Mouse (Mus musculus): ENCODE results near the gene I0C0044D17Rik. TPM values are rescaled to one million over a fixed set of nuclear protein-coding genes. Genes with fewer than 3 reads are reported as not detected.

The I0C0044D17Rik gene
- polyA plus RNA-seq, 1 experiment, result not detected

DNA sequence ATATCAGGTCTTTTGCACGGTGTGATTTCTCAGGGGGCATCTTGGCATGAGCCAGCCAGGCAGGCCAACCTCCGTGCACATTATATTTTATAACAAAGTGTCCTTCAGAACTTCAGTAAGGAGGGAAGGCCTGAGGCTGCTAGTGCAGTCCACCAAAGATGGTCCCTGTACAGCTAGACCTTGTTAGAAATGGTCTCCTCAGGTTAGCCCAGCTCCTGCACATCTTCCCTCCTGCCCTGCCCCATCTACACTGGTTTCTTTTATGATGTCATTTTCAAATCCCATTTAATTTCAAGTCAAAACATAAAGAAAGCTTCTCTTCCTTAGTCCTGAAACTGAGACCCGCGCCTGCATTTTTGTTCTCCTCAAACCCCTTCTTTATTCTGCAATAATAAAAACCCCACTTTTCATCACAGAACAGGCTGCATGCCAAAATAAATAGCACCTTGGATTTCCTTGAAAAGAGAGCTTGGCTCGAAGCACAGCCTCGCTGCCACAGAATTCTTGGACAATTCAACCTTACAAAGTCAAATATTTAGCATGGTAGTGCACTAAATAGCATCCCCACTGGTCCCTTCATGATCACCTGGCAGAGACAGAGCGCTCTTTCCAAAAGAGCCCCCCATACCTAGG, 34.4 kb downstream of the I0C0044D17Rik start:
- TF ChIP-seq POLR2A (IDR thresholded peaks at IDR 0.05; ENCODE audit: borderline replicate concordance, extremely low read depth, low read depth, low read length), result no peak
- 56% methylated on average over 7 of the region's 7 CpGs for WGBS
- Histone ChIP-seq H3K4me3 (replicated peaks; ENCODE audit: extremely low read depth, low read depth, low read length) (no peak overlapping the region), H3K4me1 (ENCODE audit: control insufficient read depth, insufficient read depth, low read length) (peaks cover 4% of the 10 kb centered on the region; the same call in 1 of the 2 replicates)
- DNase-seq, result no peak

- 63% methylated on average over 3 of the region's 3 CpGs for WGBS
- Histone ChIP-seq H3K4me1 (ENCODE audit: control insufficient read depth, insufficient read depth, low read length) (peaks cover 4% of the 10 kb centered on the region; the same call in 1 of the 2 replicates), H3K4me3 (replicated peaks; ENCODE audit: extremely low read depth, low read depth, low read length) (no peak overlapping the region)
- no peak for DNase-seq
- TF ChIP-seq CTCF (IDR thresholded peaks at IDR 0.05; ENCODE audit: insufficient read depth, low read length) (no peak), POLR2A (IDR thresholded peaks at IDR 0.05; ENCODE audit: borderline replicate concordance, extremely low read depth, low read depth, low read length) (no peak)
These were observed 37.4 kb downstream of the I0C0044D17Rik start for GRCm38 (mm10) chr4:98786281-98786680.

DNA sequence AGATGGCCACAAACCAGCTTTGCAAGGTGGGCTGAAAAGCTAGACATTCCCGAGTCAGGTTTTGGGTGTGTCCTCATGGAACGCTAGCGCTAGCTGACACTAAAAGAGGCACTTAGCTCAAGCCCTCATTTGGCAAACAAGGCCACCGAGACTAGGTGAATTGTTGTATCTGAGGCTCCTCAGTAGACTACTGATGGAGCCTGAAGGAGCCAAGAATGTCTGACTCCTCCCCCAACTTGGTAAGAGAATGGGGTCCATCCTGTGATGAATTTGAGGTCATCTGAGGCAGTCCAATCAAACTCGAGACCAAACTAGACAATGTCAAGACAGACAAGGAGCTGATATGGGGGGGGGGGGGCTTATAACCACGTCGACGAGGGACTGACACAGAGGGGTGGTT, 37.8 kb downstream of the I0C0044D17Rik start:
- no peak for TF ChIP-seq POLR2A (IDR thresholded peaks at IDR 0.05; ENCODE audit: borderline replicate concordance, extremely low read depth, low read depth, low read length)
- no peak for TF ChIP-seq CTCF (IDR thresholded peaks at IDR 0.05; ENCODE audit: insufficient read depth, low read length)
- no peak for DNase-seq
- H3K4me3 ChIP-seq (replicated peaks; ENCODE audit: extremely low read depth, low read depth, low read length), result no peak overlapping the region
- WGBS, result 46% methylated on average over 8 of the region's 8 CpGs
- peaks cover 4% of the 10 kb centered on the region; the same call in 1 of the 2 replicates for H3K4me1 ChIP-seq (ENCODE audit: control insufficient read depth, insufficient read depth, low read length)

- Histone ChIP-seq H3K4me1 (ENCODE audit: control insufficient read depth, insufficient read depth, low read length) (no peaks in the 10 kb centered on the region), H3K4me3 (replicated peaks; ENCODE audit: extremely low read depth, low read depth, low read length) (no peak overlapping the region)
- WGBS, result 43% methylated on average over 16 of the region's 16 CpGs
- no peak for TF ChIP-seq CTCF (IDR thresholded peaks at IDR 0.05; ENCODE audit: insufficient read depth, low read length)
- no peak for TF ChIP-seq POLR2A (IDR thresholded peaks at IDR 0.05; ENCODE audit: borderline replicate concordance, extremely low read depth, low read depth, low read length)
- DNase-seq, result no peak
These were observed 45.4 kb downstream of the I0C0044D17Rik start for GRCm38 (mm10) chr4:98778219-98778618.

- TF ChIP-seq POLR2A (IDR thresholded peaks at IDR 0.05; ENCODE audit: borderline replicate concordance, extremely low read depth, low read depth, low read length), result no peak
- TF ChIP-seq CTCF (IDR thresholded peaks at IDR 0.05; ENCODE audit: insufficient read depth, low read length), result no peak
- 66% methylated on average over 6 of the region's 6 CpGs for WGBS
- Histone ChIP-seq H3K4me1 (ENCODE audit: control insufficient read depth, insufficient read depth, low read length) (no peaks in the 10 kb centered on the region), H3K4me3 (replicated peaks; ENCODE audit: extremely low read depth, low read depth, low read length) (no peak overlapping the region)
- no peak for DNase-seq
These were observed 46.2 kb downstream of the I0C0044D17Rik start for GRCm38 (mm10) chr4:98777464-98777863.

DNA sequence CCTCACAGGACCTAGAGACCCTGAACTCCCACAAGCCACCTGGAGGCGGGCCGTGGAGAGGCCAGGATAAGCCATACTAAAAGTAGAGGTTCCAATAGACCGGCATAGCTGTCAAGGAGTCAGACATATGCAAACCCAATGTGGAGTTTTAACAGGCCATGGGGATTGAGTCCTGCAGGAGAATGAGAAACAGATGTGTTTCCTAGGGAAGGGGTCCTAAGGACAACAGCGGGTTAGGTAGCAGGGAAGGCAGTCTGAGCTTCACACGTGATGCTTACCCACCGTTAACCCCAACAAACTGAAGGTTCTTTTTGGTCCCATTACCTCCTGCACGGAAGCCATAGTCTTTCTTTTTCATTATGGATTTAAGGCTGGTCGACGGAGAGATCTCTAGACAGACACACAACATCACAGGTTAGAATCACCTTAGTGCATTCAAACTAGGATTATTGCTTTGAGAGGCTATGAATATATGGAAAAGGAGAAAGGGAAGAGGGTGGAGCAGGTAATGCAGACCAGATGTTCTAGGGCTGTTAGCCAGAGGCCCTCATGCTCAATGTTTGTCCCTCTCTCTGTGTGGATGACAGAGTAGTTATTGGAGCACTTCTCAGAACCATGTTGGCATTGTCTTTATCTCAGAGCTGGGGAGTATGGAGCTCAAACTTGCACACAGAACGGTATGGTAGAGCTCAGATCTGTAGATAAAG, 46.8 kb downstream of the I0C0044D17Rik start:
- WGBS, result 89% methylated on average over 10 of the region's 10 CpGs
- Histone ChIP-seq H3K4me3 (replicated peaks; ENCODE audit: extremely low read depth, low read depth, low read length) (no peak overlapping the region), H3K4me1 (ENCODE audit: control insufficient read depth, insufficient read depth, low read length) (no peaks in the 10 kb centered on the region)
- TF ChIP-seq CTCF (IDR thresholded peaks at IDR 0.05; ENCODE audit: insufficient read depth, low read length), result no peak
- no peak for TF ChIP-seq POLR2A (IDR thresholded peaks at IDR 0.05; ENCODE audit: borderline replicate concordance, extremely low read depth, low read depth, low read length)
- DNase-seq, result no peak

DNA sequence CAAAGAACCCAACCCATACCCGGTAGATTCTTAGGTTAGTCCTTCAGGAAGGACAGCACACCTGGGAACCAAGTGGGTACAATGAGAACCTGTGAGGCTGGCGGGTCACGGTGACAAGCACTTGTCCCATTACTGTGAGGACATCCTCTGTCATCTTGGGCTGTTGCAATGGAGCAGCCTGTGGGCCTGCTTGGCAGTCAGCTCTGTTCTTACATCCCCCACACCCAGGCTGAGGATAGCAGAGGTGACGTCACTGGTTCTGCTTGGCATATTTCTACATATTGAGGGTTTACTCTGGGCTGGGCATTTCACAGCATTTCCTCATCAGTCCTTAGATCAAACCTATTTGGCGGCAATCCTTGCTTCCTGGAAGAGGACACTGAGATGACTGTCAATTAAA, 49.9 kb downstream of the I0C0044D17Rik start:
- 85% methylated on average over 5 of the region's 5 CpGs for WGBS
- Histone ChIP-seq H3K4me3 (replicated peaks; ENCODE audit: extremely low read depth, low read depth, low read length) (no peak overlapping the region), H3K4me1 (ENCODE audit: control insufficient read depth, insufficient read depth, low read length) (no peaks in the 10 kb centered on the region)
- no peak for DNase-seq
- no peak for TF ChIP-seq POLR2A (IDR thresholded peaks at IDR 0.05; ENCODE audit: borderline replicate concordance, extremely low read depth, low read depth, low read length)
- TF ChIP-seq CTCF (IDR thresholded peaks at IDR 0.05; ENCODE audit: insufficient read depth, low read length), result no peak

Other genes with a start within 250 kb of the I0C0044D17Rik start
- gene L1td1, start 97.1 kb downstream of the I0C0044D17Rik start, polyA plus RNA-seq (2012; rRNA removed), result 0.03 and 0.13 TPM in 2 replicates
- 6.9 and 9.3 TPM in 2 replicates for gene Kank4, start 6.3 kb downstream of the I0C0044D17Rik start, polyA plus RNA-seq (2012; rRNA removed)
- 43.2 and 139 TPM in 2 replicates for gene Usp1, start 100.0 kb upstream of the I0C0044D17Rik start, polyA plus RNA-seq (2012; rRNA removed)
- 0.26 TPM in 1 of 2 replicates, not detected in the other for gene Angptl3, start 207.1 kb upstream of the I0C0044D17Rik start, polyA plus RNA-seq (2012; rRNA removed)

Data from lung, adult 2 months (tissue).